Mouse (Mus musculus) heart, adult 2 months (tissue): ENCODE data around the gene Ngdn. TPM values are rescaled to one million over a fixed set of nuclear protein-coding genes. Genes with fewer than 3 reads are reported as not detected.

Experiments
- DNase-seq, 2 experiments: peaks; one replicate each; pipeline ENCODE4 v3.0.0; 2021
- H3K27ac ChIP-seq: fragments of 200-600 bp; 2 replicates; pipeline ENCODE4 v1.8.1; 2022
- H3K27me3 ChIP-seq: fragments of 200-500 bp; 2 replicates; pipeline ENCODE4 v1.6.1; 2012; ENCODE audit warnings: mild to moderate bottlenecking, low read length, inconsistent platforms, mixed read lengths; ENCODE audit not compliant: control insufficient read depth, insufficient read depth
- H3K36me3 ChIP-seq: fragments of 200-500 bp; 2 replicates; pipeline ENCODE4 v1.6.1; 2012; ENCODE audit warnings: low read length, inconsistent platforms; ENCODE audit not compliant: control insufficient read depth, insufficient read depth
- H3K4me1 ChIP-seq: fragments of 200-500 bp; 2 replicates; pipeline ENCODE4 v1.6.1; 2011; ENCODE audit warnings: low read length; ENCODE audit not compliant: control insufficient read depth, insufficient read depth
- H3K4me3 ChIP-seq: fragments of 200-600 bp; 2 replicates; pipeline ENCODE4 v1.8.1; 2022
- H3K79me2 ChIP-seq: fragments of 200-500 bp; replicated peaks from 2 replicates; pipeline ENCODE4 v1.6.1; 2012; ENCODE audit warnings: mild to moderate bottlenecking, inconsistent platforms, low read length, moderate library complexity, mixed read lengths; ENCODE audit not compliant: control insufficient read depth, insufficient read depth
- H3K9ac ChIP-seq: fragments of 200-500 bp; 2 replicates; pipeline ENCODE4 v1.6.1; 2012; ENCODE audit warnings: low read depth, mild to moderate bottlenecking, control low read depth, inconsistent platforms, low read length, mixed read lengths
- CTCF ChIP-seq: fragments of 200-600 bp; IDR thresholded peaks from 2 replicates; pipeline ENCODE4 v1.8.1; 2022; ENCODE audit warnings: antibody characterized with exemption, mild to moderate bottlenecking, moderate library complexity
- EP300 ChIP-seq: fragments of 200-500 bp; IDR thresholded peaks from 2 replicates; pipeline ENCODE4 v1.6.1; 2011; ENCODE audit warnings: low read depth, low read length, control low read depth; ENCODE audit not compliant: insufficient read depth
- POLR2A ChIP-seq: fragments of 200-500 bp; IDR thresholded peaks from 2 replicates; pipeline ENCODE4 v1.6.1; 2011; ENCODE audit warnings: mild to moderate bottlenecking, low read depth, low read length, control low read depth; ENCODE audit not compliant: insufficient read depth
- WGBS: fragments of 180-500 bp; shearing (Covaris S2); methylation state at CpG from one replicate; pipeline ENCODE4 v1.1.7; 2018; 5-methylcytosine and 5-hydroxymethylcytosine counted together
- intact Hi-C: fragments of 180-260 bp; cut with DNase I; formaldehyde crosslinking; loops from one replicate; pipeline ENCODE4 v1.15.1; 2025
- polyA plus RNA-seq: library from polyadenylated mRNA; depleted of rRNA; stranded (reverse); fragments of >200 nt; gene quantifications from 2 replicates; pipeline ENCODE4 v1.2.3, GENCODE M21; 2012
- total RNA-seq, 2 experiments: library from RNA; stranded (reverse); gene quantifications; 2 replicates each; pipeline ENCODE4 v1.2.3; 2021

The Ngdn gene
- total and polyA plus RNA-seq, 3 experiments: 10.1 to 28.9 (median 25.9) TPM

GRCm38 (mm10) chr14:55001446-55001845 is 13.8 kb upstream of the Ngdn start:
- no peaks in the 10 kb centered on the region for H3K79me2 ChIP-seq
- H3K27ac ChIP-seq: no peak overlapping the region; the same call in 1 of the 2 replicates
- H3K4me1 ChIP-seq: peaks cover 13% of the 10 kb centered on the region
- WGBS: 88% methylated on average over 2 of the region's 2 CpGs
- no peaks in the 10 kb centered on the region for H3K27me3 ChIP-seq
- no peaks in the 10 kb centered on the region for H3K36me3 ChIP-seq
- H3K9ac ChIP-seq: no peak overlapping the region
- H3K4me3 ChIP-seq: no peak overlapping the region
- TF ChIP-seq POLR2A (peak; percentile 77), EP300 (peak; percentile 96), CTCF (peak; percentile 54)
- intact Hi-C loops: no loop called here
- DNase-seq: peak in 1 of 2 experiments; percentile 45

DNA sequence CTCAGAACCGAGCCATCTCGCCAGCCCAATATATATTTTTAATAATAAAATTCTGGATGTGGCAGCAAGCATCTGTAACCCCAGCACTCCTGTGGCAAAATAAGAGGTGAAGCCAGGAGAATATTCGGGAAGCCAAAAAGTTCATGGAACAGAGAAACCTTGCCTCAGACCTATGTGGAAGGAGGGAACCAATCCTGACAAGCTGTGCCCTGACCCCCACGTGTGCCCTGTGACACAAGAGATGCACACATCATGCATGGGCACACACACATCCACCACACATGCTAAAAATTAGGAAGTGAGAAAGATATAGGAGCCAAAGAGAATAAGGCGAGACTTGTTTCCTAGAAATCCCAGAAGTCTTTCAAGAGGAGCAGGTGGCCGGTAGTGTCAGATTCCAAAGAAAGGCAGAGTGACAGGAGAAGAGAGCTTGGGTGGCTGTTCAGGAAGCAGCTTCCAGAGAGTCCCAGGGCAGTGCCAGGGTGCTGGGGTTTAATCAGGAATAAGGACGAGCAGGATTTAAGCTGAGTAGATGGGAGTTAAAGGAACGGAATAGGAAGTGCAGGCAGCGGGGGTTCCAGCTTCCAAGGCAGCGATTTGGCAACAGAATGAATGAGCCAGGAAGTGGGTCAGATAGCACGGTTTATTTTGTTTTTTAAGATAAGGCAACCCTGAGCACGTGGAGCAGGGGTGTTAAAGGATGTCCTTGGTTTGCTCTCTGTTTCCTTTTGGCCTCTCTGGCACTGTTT is 13.1 kb upstream of the Ngdn start:
- Histone ChIP-seq H3K27me3 (no peaks in the 10 kb centered on the region), H3K4me1 (peaks cover 13% of the 10 kb centered on the region), H3K4me3 (no peak overlapping the region), H3K27ac (peak overlapping the region; percentile 93), H3K36me3 (no peaks in the 10 kb centered on the region), H3K9ac (no peak overlapping the region), H3K79me2 (no peaks in the 10 kb centered on the region)
- intact Hi-C loops: no loop called here
- 20% methylated on average over 12 of the region's 12 CpGs for WGBS
- no peak for DNase-seq
- TF ChIP-seq EP300: peak; percentile 85
- no peak for TF ChIP-seq CTCF
- peak; percentile 70 for TF ChIP-seq POLR2A

- Histone ChIP-seq H3K4me1 (peaks cover 13% of the 10 kb centered on the region), H3K4me3 (no peak overlapping the region), H3K36me3 (no peaks in the 10 kb centered on the region), H3K79me2 (no peaks in the 10 kb centered on the region), H3K27me3 (no peaks in the 10 kb centered on the region), H3K9ac (no peak overlapping the region), H3K27ac (peak overlapping the region; percentile 93)
- WGBS: 13% methylated on average over 7 of the region's 7 CpGs
- intact Hi-C loops: no loop called here
- TF ChIP-seq POLR2A (peak; percentile 62; the same call in 1 of the 2 replicates), CTCF (no peak), EP300 (0 out of 2 replicates have a peak, but pooled peaks have one; percentile 60)
- DNase-seq: peak in 1 of 2 experiments; percentile 36
Measured at GRCm38 (mm10) chr14:55002687-55003120, 12.6 kb upstream of the Ngdn start.

DNA sequence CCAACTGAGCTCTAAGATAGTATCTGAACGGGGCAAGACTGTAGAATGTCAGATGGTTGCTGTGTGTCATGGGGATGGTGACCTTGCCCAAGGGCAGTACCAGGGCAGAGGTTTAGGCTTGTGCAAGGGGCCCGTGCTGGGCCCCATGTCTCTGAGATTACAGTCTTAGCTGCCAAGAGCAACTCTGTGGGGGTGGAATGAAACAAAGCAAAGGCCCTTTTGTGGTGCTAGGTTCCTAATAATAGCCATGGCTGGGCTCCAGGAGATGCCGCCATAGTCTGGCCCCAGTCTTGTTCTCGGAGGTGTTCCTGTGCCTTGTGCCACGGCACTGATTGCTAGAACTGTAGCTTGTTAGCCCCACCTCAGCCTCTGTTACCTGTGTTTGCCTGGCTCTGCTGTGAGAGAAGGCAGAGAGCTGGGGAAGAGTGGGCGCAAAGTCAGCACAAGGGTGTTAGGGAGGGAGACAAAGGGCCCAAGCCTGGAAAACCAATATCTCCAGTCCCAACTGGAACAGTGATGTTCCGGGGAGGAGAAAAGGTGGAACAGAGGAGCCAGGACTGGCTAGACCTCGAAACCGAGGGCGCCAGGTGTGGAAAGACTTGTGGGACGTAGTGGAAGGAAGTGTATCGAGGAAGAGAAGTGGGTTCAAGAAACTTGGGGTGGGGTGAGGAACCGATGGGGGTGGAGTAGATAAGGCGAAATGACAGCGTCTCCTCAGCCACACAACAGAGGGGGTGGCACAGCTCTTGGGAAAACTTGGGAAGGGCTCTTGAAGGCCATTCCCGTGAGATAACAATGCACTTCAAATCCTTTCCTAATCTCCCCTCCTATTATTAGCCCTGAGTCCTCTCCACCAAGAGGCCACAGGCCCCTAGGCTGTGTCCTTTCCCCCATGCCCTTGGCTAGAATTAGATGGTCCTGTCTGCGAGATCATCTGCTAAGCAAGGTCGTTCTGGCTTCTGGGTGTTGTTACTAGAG is 11.1 kb upstream of the Ngdn start:
- 35% methylated on average over 18 of the region's 18 CpGs for WGBS
- Histone ChIP-seq H3K4me3 (no peak overlapping the region), H3K9ac (peak overlapping the region; percentile 22; the same call in 1 of the 2 replicates), H3K4me1 (peaks cover 13% of the 10 kb centered on the region), H3K27ac (peak overlapping the region; percentile 93), H3K79me2 (no peaks in the 10 kb centered on the region), H3K36me3 (no peaks in the 10 kb centered on the region), H3K27me3 (no peaks in the 10 kb centered on the region)
- TF ChIP-seq POLR2A: peak; percentile 68
- peak; percentile 87 for TF ChIP-seq EP300
- no peak for TF ChIP-seq CTCF
- peak; percentile 64 to 83 for DNase-seq
- intact Hi-C loops: no loop called here

GRCm38 (mm10) chr14:55005506-55005905 is 9.7 kb upstream of the Ngdn start:
- WGBS: 44% methylated on average over 2 of the region's 2 CpGs
- DNase-seq: no peak
- no peaks in the 10 kb centered on the region for H3K27me3 ChIP-seq
- no peak overlapping the region for H3K4me3 ChIP-seq
- H3K4me1 ChIP-seq: peaks cover 14% of the 10 kb centered on the region
- H3K79me2 ChIP-seq: no peaks in the 10 kb centered on the region
- no peaks in the 10 kb centered on the region for H3K36me3 ChIP-seq
- peak overlapping the region; percentile 93 for H3K27ac ChIP-seq
- no peak overlapping the region for H3K9ac ChIP-seq
- intact Hi-C loops: no loop called here
- TF ChIP-seq CTCF (no peak), EP300 (peak; percentile 80), POLR2A (peak; percentile 67)
